In the genomic region with DNA sequence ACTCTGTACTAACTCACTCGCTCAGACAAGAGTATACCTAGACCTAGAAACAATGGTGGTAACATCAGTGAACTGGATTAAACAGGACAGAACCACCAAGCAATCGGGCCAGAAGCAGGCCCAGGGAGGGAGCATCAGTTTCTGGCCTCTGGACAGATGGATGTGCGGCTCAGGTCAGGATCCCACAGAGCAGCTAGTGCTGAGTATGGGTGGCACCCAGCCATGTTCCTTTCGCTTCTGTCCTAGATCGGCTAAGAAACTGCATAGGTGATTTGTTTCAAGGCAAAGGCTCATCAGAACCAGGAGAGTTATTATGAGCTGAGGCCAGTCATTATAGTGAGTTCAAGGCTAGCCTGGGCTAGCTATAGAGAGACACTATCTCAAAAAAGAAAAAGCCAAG, we compare ENCODE assay signal across 14 mouse cellular contexts.
"Had no signal": no experiment of that assay in that cellular context is flagged by ENCODE, and none has a peak within 500 bp of the region (broad histone marks: within the 10 kb centered on the region; RNA-seq: fewer than 3 reads in every experiment).

No protein-coding gene starts in this region.

- H3K27ac ChIP-seq: kidney, postnatal 0 days; limb, embryonic 15.5 days; liver, embryonic 12.5 days; macrophage; midbrain, embryonic 12.5 days; stomach, embryonic 15.5 days had no signal

- ATAC-seq: liver, embryonic 12.5 days had no signal

- H3K4me2 ChIP-seq: limb, embryonic 15.5 days; liver, embryonic 12.5 days; lung, embryonic 14.5 days; midbrain, embryonic 12.5 days; stomach, embryonic 15.5 days had no signal

- DNase-seq: kidney, postnatal 36 days; layer of hippocampus, adult 9-11 months; layer of hippocampus, postnatal 36 days; lung, embryonic 14.5 days; lung, postnatal 10 days; right cerebral cortex, postnatal 14 days; thymus, postnatal 4 days had no signal

- H3K4me1 ChIP-seq: limb, embryonic 15.5 days; liver, embryonic 12.5 days; midbrain, embryonic 12.5 days; stomach, embryonic 15.5 days had no signal

- H3K9me3 ChIP-seq: limb, embryonic 15.5 days; liver, embryonic 12.5 days; megakaryocyte, embryonic 14.5 days; midbrain, embryonic 12.5 days; stomach, embryonic 15.5 days had no signal

- H3K4me3 ChIP-seq: limb, embryonic 15.5 days; liver, embryonic 12.5 days; megakaryocyte, embryonic 14.5 days; midbrain, embryonic 12.5 days; stomach, embryonic 15.5 days had no signal

- H3K27me3 ChIP-seq: limb, embryonic 15.5 days; liver, embryonic 12.5 days; megakaryocyte, embryonic 14.5 days; midbrain, embryonic 12.5 days; stomach, embryonic 15.5 days had no signal

- H3K36me3 ChIP-seq: limb, embryonic 15.5 days; liver, embryonic 12.5 days; midbrain, embryonic 12.5 days; stomach, embryonic 15.5 days had no signal

- H3K9ac ChIP-seq: limb, embryonic 15.5 days; liver, embryonic 12.5 days; lung, embryonic 14.5 days; midbrain, embryonic 12.5 days; stomach, embryonic 15.5 days had no signal
